Mouse (Mus musculus) CH12F3 (cell line): ENCODE measurements at regions not wholly inside any gene's neighbourhood (a gene's known extent, or its start where the extent isn't known, plus 50 kb on each side); places are given as distances from the start of the nearest gene placed in this dataset.

Experiments
- in situ Hi-C: fragments of 300-500 bp; cut with MboI; formaldehyde crosslinking; loops from 2 replicates; pipeline ENCODE4 v1.14.3; 2020; ENCODE audit warnings: low sequenced_read_pairs

DNA sequence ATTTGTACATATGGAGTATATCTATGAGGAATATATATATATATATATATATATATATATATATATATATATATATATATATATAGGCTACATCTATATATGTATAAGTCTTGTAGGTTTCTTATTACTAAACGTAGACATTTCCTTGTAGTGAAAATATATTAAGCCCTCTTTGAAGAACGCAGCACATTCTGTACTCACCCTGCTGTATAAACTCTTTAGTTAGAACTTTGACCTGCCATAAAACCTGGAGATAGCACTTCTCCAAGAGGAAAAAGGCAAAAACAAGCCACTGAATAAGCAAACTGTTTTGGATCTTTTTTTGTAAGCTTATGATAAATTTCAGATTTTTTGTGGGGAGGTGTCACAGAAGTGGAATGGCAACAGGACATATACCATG is 55.3 kb upstream of the Tent5a start:
- in situ Hi-C loops = no loop called here

DNA sequence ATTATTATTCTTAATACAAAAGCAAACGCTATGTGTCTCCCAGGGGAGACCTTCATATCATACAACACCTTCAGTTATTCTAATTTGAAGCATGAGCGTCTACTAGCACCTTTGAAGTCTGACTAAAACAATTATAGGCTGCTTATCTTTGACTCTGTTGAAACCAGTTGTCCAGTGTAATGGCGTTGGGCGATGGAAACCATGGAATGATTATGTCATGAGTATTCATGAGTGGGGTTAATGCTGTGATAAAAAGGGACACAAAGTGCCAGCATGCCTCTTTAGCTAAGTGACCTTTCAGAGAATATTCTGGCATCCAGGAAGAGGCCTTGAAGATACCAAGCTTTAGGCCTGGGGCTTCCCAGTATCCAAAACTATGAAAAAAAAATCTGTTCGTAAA is 53.6 kb upstream of the Tent5a start:
- in situ Hi-C loops = no loop called here

DNA sequence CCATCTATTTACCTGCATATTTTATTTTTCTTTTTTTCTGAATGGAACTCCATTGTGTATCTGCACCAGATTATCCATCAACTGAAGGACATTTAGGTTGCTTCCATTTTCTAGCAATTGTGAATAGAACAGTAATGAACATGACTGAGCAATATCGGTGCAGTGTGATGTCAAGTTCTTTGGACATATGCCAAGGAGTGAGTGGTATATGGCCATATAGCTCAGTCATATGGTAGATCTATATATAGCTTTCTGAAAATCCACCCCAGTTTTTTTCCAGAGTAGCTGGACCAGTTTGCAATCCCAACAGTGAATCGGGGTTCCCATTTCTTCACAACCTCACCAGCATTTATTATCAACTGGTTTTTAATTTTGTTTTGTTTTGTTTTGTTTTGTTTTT is 52.0 kb upstream of the Tent5a start:
- in situ Hi-C loops = no loop called here
